Mouse (Mus musculus): ENCODE results near the gene Kctd13. TPM values are rescaled to one million over a fixed set of nuclear protein-coding genes. Genes with fewer than 3 reads are reported as not detected.

Gene Kctd13
- polyA plus RNA-seq, 1 experiment from 2014 or later = 98.7 TPM

DNA sequence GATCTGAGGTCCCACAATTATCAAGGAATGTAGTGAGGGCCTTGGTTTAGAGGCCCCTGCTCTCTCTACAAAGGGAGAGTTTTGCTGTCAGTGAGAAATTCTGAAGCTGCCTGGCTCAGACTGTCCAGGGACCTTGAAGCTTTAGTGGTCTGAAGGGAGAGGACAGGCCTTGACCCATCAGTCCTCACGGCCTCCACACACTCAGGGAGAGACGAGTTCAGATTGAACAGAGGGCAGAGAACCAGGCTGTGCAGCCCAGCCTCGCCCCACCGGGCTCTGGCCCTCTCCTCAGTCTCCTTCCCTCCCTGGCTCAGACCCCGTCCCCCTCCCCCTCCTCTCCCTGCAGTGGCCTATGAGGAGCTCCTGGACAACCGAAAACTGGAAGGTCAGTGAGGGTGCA is 38.7 kb downstream of the Kctd13 start:
- Histone ChIP-seq H3K4me2 (no peak overlapping the region), H3K27me3 (peaks cover 13% of the 10 kb centered on the region), H3K4me1 (replicated peaks) (no peaks in the 10 kb centered on the region), H3K9ac (no peak overlapping the region), H3K9me3 (no peaks in the 10 kb centered on the region), H3K27ac (no peak overlapping the region), H3K36me3 (peaks cover 90% of the 10 kb centered on the region), H3K4me3 (no peak overlapping the region)
- no peak for ATAC-seq (ENCODE audit: low FRiP score)
- 57% methylated on average over 6 of the region's 6 CpGs for WGBS

- peak overlapping the region; percentile 93; the same call in 1 of the 2 replicates for H3K27ac ChIP-seq
- peaks cover 51% of the 10 kb centered on the region for H3K36me3 ChIP-seq
- peak overlapping the region; percentile 98 for H3K4me3 ChIP-seq
- peak overlapping the region; percentile 93 for H3K4me2 ChIP-seq
- H3K27me3 ChIP-seq = no peaks in the 10 kb centered on the region
- WGBS = 14% methylated on average over 8 of the region's 8 CpGs
- H3K4me1 ChIP-seq (replicated peaks) = peaks cover 23% of the 10 kb centered on the region
- peak overlapping the region; percentile 39; the same call in 1 of the 2 replicates for H3K9ac ChIP-seq
- H3K9me3 ChIP-seq = no peaks in the 10 kb centered on the region
- no peak; the same call in 1 of the 2 replicates for ATAC-seq (ENCODE audit: low FRiP score)
Measured at GRCm38 (mm10) chr7:126975493-126975892, 46.8 kb downstream of the Kctd13 start.

DNA sequence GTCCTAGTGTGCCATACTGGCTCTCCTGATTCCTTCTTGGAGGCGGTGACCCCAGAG is 47.0 kb downstream of the Kctd13 start, which contains the start of gene Cdipt:
Gene Cdipt, plus strand, starts transcription at position 22 of the 57 bp plus-strand sequence.
- peak within 1 kb of the TSS; percentile 93 for H3K27ac ChIP-seq
- no peak for ATAC-seq (ENCODE audit: low FRiP score)
- no peaks in the 10 kb centered on the region for H3K27me3 ChIP-seq
- H3K36me3 ChIP-seq = peaks cover 51% of the 10 kb centered on the region
- H3K4me1 ChIP-seq (replicated peaks) = peaks cover 23% of the 10 kb centered on the region
- peak within 1 kb of the TSS; percentile 93 for H3K4me2 ChIP-seq
- H3K4me3 ChIP-seq = peak within 1 kb of the TSS; percentile 98
- peak within 1 kb of the TSS; percentile 98 for H3K9ac ChIP-seq
- no peaks in the 10 kb centered on the region for H3K9me3 ChIP-seq
- WGBS = 6% methylated on average over 1 of the region's 1 CpGs

- Histone ChIP-seq H3K9me3 (no peaks in the 10 kb centered on the region), H3K27ac (peak within 1 kb of the TSS; percentile 93), H3K27me3 (no peaks in the 10 kb centered on the region), H3K4me1 (replicated peaks) (peaks cover 23% of the 10 kb centered on the region), H3K4me2 (peak within 1 kb of the TSS; percentile 93), H3K9ac (peak within 1 kb of the TSS; percentile 98), H3K4me3 (peak within 1 kb of the TSS; percentile 98), H3K36me3 (peaks cover 50% of the 10 kb centered on the region)
- 1% methylated on average over 55 of the region's 55 CpGs for WGBS
- peak; percentile 94 for ATAC-seq (ENCODE audit: low FRiP score)
Measured at GRCm38 (mm10) chr7:126975950-126976866, 47.5 kb downstream of the Kctd13 start, which contains the start of gene Cdiptos. TSS of gene Cdiptos (minus strand) at chr7:126976098.

DNA sequence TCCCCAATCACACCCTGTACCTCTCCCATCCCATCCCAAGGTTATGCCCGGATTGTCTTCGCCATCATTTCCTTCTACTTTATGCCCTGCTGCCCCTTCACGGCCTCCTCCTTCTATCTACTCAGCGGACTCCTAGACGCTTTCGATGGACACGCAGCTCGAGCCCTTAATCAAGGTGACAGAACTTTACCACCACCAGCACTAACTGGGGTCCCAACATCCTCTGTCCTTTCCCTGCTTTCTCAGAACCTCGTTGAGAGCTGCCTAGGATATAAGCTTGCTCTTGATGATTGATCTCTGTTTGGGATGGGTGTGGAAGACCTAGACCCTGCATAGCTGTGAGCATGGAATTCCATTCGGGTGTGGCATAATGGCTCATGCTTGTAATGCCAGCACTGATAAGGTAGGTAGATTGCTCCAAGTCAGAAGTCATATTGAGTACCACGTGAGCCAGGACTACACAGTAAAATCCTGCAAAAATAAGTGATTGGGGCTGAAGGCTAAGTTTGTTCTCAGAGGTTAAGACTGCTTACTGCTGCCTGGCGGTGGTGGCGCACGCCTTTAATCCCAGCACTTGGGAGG is 48.3 kb downstream of the Kctd13 start:
- ATAC-seq (ENCODE audit: low FRiP score) = 0 out of 2 replicates have a peak, but pooled peaks have one; percentile 5
- 30% methylated on average over 14 of the region's 14 CpGs for WGBS
- H3K4me3 ChIP-seq = peak overlapping the region; percentile 98
- peaks cover 48% of the 10 kb centered on the region for H3K36me3 ChIP-seq
- H3K9me3 ChIP-seq = no peaks in the 10 kb centered on the region
- peak overlapping the region; percentile 98 for H3K9ac ChIP-seq
- H3K27ac ChIP-seq = peak overlapping the region; percentile 93
- H3K4me2 ChIP-seq = peak overlapping the region; percentile 93
- peaks cover 23% of the 10 kb centered on the region for H3K4me1 ChIP-seq (replicated peaks)
- no peaks in the 10 kb centered on the region for H3K27me3 ChIP-seq

- H3K27me3 ChIP-seq = no peaks in the 10 kb centered on the region
Measured at GRCm38 (mm10) chr7:126978841-126979240, 50.2 kb downstream of the Kctd13 start.

DNA sequence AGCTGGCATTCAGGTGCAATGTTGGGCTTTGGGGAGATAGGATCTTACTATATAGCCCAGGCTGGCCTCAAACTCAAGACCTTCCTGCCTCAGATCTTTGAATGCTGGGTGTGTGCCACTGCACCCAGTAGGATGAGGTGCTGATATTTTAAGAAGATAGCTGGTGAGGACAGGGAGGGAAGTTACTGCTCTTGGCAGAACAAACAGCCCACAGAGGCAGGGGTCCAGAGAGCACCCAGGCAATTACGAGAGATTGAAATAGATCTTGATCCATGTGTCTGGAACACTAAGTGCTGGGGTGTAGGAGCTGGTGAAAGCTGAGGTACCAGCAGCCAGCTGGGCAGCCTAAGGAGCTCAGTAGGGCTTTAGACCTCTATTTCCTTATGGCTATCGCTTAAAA is 52.9 kb downstream of the Kctd13 start:
- ATAC-seq (ENCODE audit: low FRiP score) = no peak
- H3K9me3 ChIP-seq = no peaks in the 10 kb centered on the region
- no peak overlapping the region for H3K4me2 ChIP-seq
- no peaks in the 10 kb centered on the region for H3K27me3 ChIP-seq
- H3K36me3 ChIP-seq = peaks cover 38% of the 10 kb centered on the region
- no peak overlapping the region for H3K27ac ChIP-seq
- H3K4me3 ChIP-seq = no peak overlapping the region
- no peak overlapping the region for H3K9ac ChIP-seq
- peaks cover 17% of the 10 kb centered on the region for H3K4me1 ChIP-seq (replicated peaks)
- 85% methylated on average over 2 of the region's 2 CpGs for WGBS

More at GRCm38 (mm10) chr7:126978841-126979240, 50.2 kb downstream of the Kctd13 start:
- ATAC-seq (ENCODE audit: low FRiP score) = no peak
- Histone ChIP-seq H3K36me3 (peaks cover 38% of the 10 kb centered on the region), H3K27ac (no peak overlapping the region), H3K9ac (no peak overlapping the region), H3K9me3 (no peaks in the 10 kb centered on the region), H3K4me2 (no peak overlapping the region), H3K4me3 (no peak overlapping the region), H3K4me1 (replicated peaks) (peaks cover 23% of the 10 kb centered on the region)
- 97% methylated on average over 6 of the region's 6 CpGs for WGBS

GRCm38 (mm10) chr7:126982054-126982453 is 53.4 kb downstream of the Kctd13 start:
- H3K4me3 ChIP-seq = no peak overlapping the region
- H3K36me3 ChIP-seq = peaks cover 38% of the 10 kb centered on the region
- WGBS = 96% methylated on average over 4 of the region's 4 CpGs
- H3K27ac ChIP-seq = no peak overlapping the region
- H3K4me1 ChIP-seq (replicated peaks) = peaks cover 15% of the 10 kb centered on the region
- no peak overlapping the region for H3K9ac ChIP-seq
- no peak for ATAC-seq (ENCODE audit: low FRiP score)
- no peak overlapping the region for H3K4me2 ChIP-seq
- H3K27me3 ChIP-seq = no peaks in the 10 kb centered on the region
- H3K9me3 ChIP-seq = no peaks in the 10 kb centered on the region

DNA sequence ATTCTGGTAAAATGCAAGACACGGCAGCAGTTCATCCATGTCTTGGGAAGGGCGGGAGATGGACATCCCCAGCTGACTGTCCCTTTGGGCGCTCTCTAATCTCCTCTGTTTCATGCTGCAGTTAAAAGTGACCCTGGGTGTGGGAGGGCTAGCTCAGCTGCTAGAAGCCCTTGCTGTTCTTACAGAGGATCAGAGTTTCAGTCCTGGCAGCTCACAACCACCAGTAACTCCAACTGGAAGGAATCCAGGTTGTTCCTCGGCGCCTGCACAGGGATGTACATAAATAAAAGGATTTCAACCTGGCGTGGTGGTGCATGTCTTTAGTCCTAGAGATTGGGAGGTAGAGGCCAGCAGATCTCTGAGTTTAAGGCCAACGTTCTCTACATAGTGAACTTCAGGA is 54.4 kb downstream of the Kctd13 start:
- Histone ChIP-seq H3K36me3 (peaks cover 34% of the 10 kb centered on the region), H3K9ac (no peak overlapping the region), H3K9me3 (no peaks in the 10 kb centered on the region), H3K4me1 (replicated peaks) (peaks cover 5% of the 10 kb centered on the region; the same call in 1 of the 2 replicates), H3K27ac (no peak overlapping the region), H3K4me3 (no peak overlapping the region), H3K4me2 (no peak overlapping the region), H3K27me3 (no peaks in the 10 kb centered on the region)
- WGBS = 85% methylated on average over 7 of the region's 7 CpGs
- no peak for ATAC-seq (ENCODE audit: low FRiP score)

- Histone ChIP-seq H3K4me3 (no peak overlapping the region), H3K27ac (no peak overlapping the region), H3K9ac (no peak overlapping the region), H3K27me3 (no peaks in the 10 kb centered on the region), H3K36me3 (peaks cover 17% of the 10 kb centered on the region), H3K4me1 (replicated peaks) (no peaks in the 10 kb centered on the region), H3K4me2 (no peak overlapping the region), H3K9me3 (no peaks in the 10 kb centered on the region)
- ATAC-seq (ENCODE audit: low FRiP score) = no peak
- 69% methylated on average over 10 of the region's 10 CpGs for WGBS
Measured at GRCm38 (mm10) chr7:126984667-126985444, 56.2 kb downstream of the Kctd13 start.

GRCm38 (mm10) chr7:126986319-126986718 is 57.6 kb downstream of the Kctd13 start:
- ATAC-seq (ENCODE audit: low FRiP score) = no peak
- Histone ChIP-seq H3K36me3 (peaks cover 4% of the 10 kb centered on the region), H3K9ac (no peak overlapping the region), H3K4me1 (replicated peaks) (no peaks in the 10 kb centered on the region), H3K4me2 (no peak overlapping the region), H3K27ac (no peak overlapping the region), H3K9me3 (no peaks in the 10 kb centered on the region), H3K4me3 (no peak overlapping the region), H3K27me3 (no peaks in the 10 kb centered on the region)
- WGBS = 48% methylated on average over 9 of the region's 9 CpGs

DNA sequence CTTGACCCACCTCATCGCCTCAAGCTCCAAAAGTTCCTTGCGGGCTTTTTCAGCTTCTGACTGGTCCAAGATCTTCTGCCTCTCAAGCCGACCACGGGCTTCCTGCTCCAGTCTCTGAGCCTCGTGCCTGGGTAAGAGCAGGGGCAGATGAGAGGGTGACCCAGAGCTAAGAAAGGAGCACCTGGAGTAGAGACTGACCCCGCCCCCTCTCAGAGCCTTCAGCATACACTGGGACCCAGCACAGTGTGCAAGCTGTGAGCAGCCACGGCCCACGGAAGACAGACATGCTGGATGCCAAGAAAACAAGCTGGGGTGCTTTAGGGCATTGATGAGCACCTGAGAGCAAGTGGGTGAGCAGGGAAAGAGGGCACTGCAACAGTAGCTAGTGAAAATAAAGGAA is 60.1 kb downstream of the Kctd13 start:
- no peak overlapping the region for H3K27ac ChIP-seq
- WGBS = 74% methylated on average over 8 of the region's 8 CpGs
- no peaks in the 10 kb centered on the region for H3K27me3 ChIP-seq
- H3K36me3 ChIP-seq = no peaks in the 10 kb centered on the region
- no peak overlapping the region for H3K4me3 ChIP-seq
- H3K9ac ChIP-seq = no peak overlapping the region
- no peak for ATAC-seq (ENCODE audit: low FRiP score)
- no peaks in the 10 kb centered on the region for H3K9me3 ChIP-seq
- H3K4me1 ChIP-seq (replicated peaks) = no peaks in the 10 kb centered on the region
- H3K4me2 ChIP-seq = no peak overlapping the region
